Mouse (Mus musculus) liver, embryonic 13.5 days (tissue): ENCODE data around the gene H2al1b. TPM values are rescaled to one million over a fixed set of nuclear protein-coding genes. Genes with fewer than 3 reads are reported as not detected.
"Not testable (repeated sequence)": the region's sequence is repeated elsewhere in the genome, so short reads cannot be mapped to it uniquely, and the experiment has no call there.

Experiments used
- ATAC-seq: fragments of 200-750 bp; cut with Nextera tagmentation; 2 replicates; pipeline ENCODE4 v1.8.0; 2017; ENCODE audit warnings: low read depth, mild to moderate bottlenecking, moderate number of reproducible peaks, moderate library complexity
- DNase-seq: peaks from one replicate; pipeline ENCODE4 v3.0.0; 2022
- H3K27ac ChIP-seq: fragments of 300-500 bp; sonication (generic); 2 replicates; pipeline ENCODE4 v1.5.1; 2015; ENCODE audit warnings: moderate library complexity, mild to moderate bottlenecking, inconsistent platforms
- H3K27me3 ChIP-seq: fragments of 300-500 bp; sonication (generic); 2 replicates; pipeline ENCODE4 v1.6.1; 2015; ENCODE audit warnings: mild to moderate bottlenecking, inconsistent platforms
- H3K36me3 ChIP-seq: fragments of 300-500 bp; sonication (generic); 2 replicates; pipeline ENCODE4 v1.6.1; 2015; ENCODE audit warnings: mild to moderate bottlenecking, inconsistent platforms
- H3K4me1 ChIP-seq: fragments of 300-500 bp; sonication (generic); replicated peaks from 2 replicates; pipeline ENCODE4 v1.6.1; 2015; ENCODE audit warnings: inconsistent platforms
- H3K4me2 ChIP-seq: fragments of 300-500 bp; sonication (generic); 2 replicates; pipeline ENCODE4 v1.6.1; 2015; ENCODE audit warnings: inconsistent platforms, mild to moderate bottlenecking, moderate library complexity
- H3K4me3 ChIP-seq: fragments of 300-500 bp; sonication (generic); replicated peaks from 2 replicates; pipeline ENCODE4 v1.5.1; 2015; ENCODE audit warnings: mild to moderate bottlenecking, inconsistent platforms
- H3K9ac ChIP-seq: fragments of 300-500 bp; sonication (generic); 2 replicates; pipeline ENCODE4 v1.6.1; 2015; ENCODE audit warnings: mild to moderate bottlenecking, inconsistent platforms
- H3K9me3 ChIP-seq: fragments of 300-500 bp; sonication (generic); replicated peaks from 2 replicates; pipeline ENCODE4 v1.6.1; 2016; ENCODE audit warnings: inconsistent platforms
- WGBS: fragments of 180-500 bp; shearing (Covaris S2); methylation state at CpG from one replicate; pipeline ENCODE4 v1.1.7; 2015; ENCODE audit not compliant: insufficient replicate concordance; 5-methylcytosine and 5-hydroxymethylcytosine counted together
- polyA plus RNA-seq: library from polyadenylated mRNA; unstranded; fragments of >200 nt; fragmentation: Nextera tagmentation; extraction: Ambion mirVana; gene quantifications from 2 replicates; pipeline ENCODE4 v1.2.1, GENCODE M21; 2015

Gene H2al1b
- not detected in 2 replicates for polyA plus RNA-seq

GRCm38 (mm10) chrX:11302132-11302531 lies at the start of gene H2al1b:
H2al1b (plus strand) TSS chrX:11302432.
- not testable (repeated sequence) for H3K9ac ChIP-seq

DNA sequence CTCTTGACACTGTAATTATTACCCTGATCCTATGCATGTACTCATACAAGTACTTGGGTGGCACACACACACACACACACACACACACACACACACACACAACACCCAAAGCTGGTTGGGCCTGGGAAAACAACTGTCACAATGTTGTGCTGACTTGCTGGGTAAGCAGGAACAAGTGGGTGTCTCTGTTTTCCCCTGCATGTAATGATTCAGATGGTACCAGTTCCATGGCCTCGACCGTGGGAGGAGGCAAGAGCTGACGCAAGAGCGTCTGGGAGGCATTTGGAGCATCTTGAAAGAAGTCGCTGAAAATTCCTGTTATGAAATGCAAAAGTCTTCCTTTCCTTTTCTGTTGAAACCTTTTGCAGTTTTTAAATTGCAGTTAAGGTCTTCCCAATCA lies 48.2 kb upstream of the H2al1b start:
- Histone ChIP-seq H3K27ac (no peak overlapping the region), H3K9me3 (no peaks in the 10 kb centered on the region), H3K9ac (no peak overlapping the region), H3K4me1 (no peaks in the 10 kb centered on the region), H3K36me3 (no peaks in the 10 kb centered on the region), H3K4me2 (no peak overlapping the region), H3K4me3 (no peak overlapping the region), H3K27me3 (no peaks in the 10 kb centered on the region; the same call in 1 of the 2 replicates)
- DNase-seq (no peak), ATAC-seq (no peak)
- 37% methylated on average over 5 of the region's 5 CpGs for WGBS

More at GRCm38 (mm10) chrX:11302132-11302531, at the start of gene H2al1b:
- not testable (repeated sequence) for H3K4me3 ChIP-seq, ATAC-seq, H3K27ac ChIP-seq, DNase-seq, H3K4me2 ChIP-seq, H3K4me1 ChIP-seq, H3K9me3 ChIP-seq, H3K36me3 ChIP-seq, H3K27me3 ChIP-seq
- WGBS = 88% methylated on average over 1 of the region's 3 CpGs

DNA sequence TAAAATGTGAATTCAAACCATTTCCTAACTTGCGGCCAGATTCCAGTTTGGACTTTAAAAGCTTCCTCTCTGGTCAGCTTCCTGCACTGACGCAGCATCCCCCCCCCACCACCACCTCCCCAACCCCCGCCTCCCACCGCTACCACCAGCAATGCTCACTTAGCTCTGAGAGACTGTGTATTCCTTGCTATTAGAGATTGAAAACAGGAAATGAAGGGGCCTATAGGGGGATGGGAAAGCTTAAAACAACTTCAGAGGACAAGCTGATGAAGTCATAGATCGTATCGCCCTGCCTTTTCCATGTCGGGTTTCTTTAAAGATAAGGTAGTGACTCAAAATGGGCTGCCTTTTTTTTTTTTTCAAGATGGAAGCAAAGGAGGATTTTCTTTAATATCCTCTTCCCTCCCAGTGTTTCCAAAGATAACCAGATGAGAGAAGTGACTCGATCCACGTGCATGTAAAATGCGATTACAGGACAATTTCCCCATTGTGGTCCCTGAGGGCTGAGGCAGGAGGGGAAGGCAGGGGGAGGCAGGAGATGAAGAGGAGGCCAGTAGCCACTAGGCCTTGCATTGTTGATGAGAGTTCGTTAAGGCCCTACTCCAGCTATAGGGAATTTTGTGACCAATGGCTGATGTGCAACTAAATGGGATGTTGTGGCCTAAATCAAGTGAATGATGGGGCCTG lies 47.6 kb upstream of the H2al1b start:
- DNase-seq (no peak), ATAC-seq (no peak)
- no peaks in the 10 kb centered on the region for H3K36me3 ChIP-seq
- H3K4me2 ChIP-seq = no peak overlapping the region
- H3K9me3 ChIP-seq = no peaks in the 10 kb centered on the region
- H3K27me3 ChIP-seq = no peaks in the 10 kb centered on the region; the same call in 1 of the 2 replicates
- no peak overlapping the region for H3K9ac ChIP-seq
- H3K4me3 ChIP-seq = no peak overlapping the region
- no peak overlapping the region for H3K27ac ChIP-seq
- H3K4me1 ChIP-seq = no peaks in the 10 kb centered on the region
- 26% methylated on average over 11 of the region's 11 CpGs for WGBS

- 34% methylated on average over 8 of the region's 8 CpGs for WGBS
- Histone ChIP-seq H3K27me3 (no peaks in the 10 kb centered on the region; the same call in 1 of the 2 replicates), H3K4me1 (no peaks in the 10 kb centered on the region), H3K9me3 (no peaks in the 10 kb centered on the region), H3K9ac (no peak overlapping the region), H3K36me3 (no peaks in the 10 kb centered on the region), H3K27ac (no peak overlapping the region), H3K4me2 (no peak overlapping the region), H3K4me3 (no peak overlapping the region)
- ATAC-seq (no peak), DNase-seq (no peak)
Measured at GRCm38 (mm10) chrX:11255564-11256360, 46.5 kb upstream of the H2al1b start.

- 61% methylated on average over 8 of the region's 8 CpGs for WGBS
- Histone ChIP-seq H3K9ac (no peak overlapping the region), H3K27ac (no peak overlapping the region), H3K36me3 (no peaks in the 10 kb centered on the region), H3K9me3 (no peaks in the 10 kb centered on the region), H3K4me3 (no peak overlapping the region), H3K27me3 (no peaks in the 10 kb centered on the region; the same call in 1 of the 2 replicates), H3K4me2 (no peak overlapping the region), H3K4me1 (no peaks in the 10 kb centered on the region)
- DNase-seq = no peak
- ATAC-seq = no peak
Measured at GRCm38 (mm10) chrX:11264918-11265317, 37.3 kb upstream of the H2al1b start.

DNA sequence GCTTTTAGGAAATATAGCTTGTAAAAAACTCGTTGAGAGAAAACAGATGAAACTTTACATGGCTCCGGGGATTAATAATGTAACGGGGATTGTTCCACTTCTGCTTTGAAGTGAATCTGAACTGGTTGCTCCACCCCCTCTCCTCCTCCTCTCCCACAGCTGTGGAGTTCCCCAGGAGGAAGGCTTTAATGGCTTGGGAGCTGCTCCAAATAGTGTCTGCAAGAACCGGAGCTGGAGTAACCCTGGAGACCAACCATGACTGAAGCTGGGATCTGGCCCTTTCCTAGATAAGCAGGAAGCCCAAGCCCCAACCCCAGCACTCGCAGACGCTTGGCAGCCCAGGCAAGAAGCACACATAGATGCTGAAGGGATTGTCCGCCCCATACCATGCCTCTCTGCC lies 34.4 kb upstream of the H2al1b start:
- no peaks in the 10 kb centered on the region for H3K36me3 ChIP-seq
- 54% methylated on average over 7 of the region's 7 CpGs for WGBS
- no peaks in the 10 kb centered on the region for H3K9me3 ChIP-seq
- ATAC-seq = no peak
- H3K4me3 ChIP-seq = no peak overlapping the region
- no peak for DNase-seq
- H3K27ac ChIP-seq = no peak overlapping the region
- no peak overlapping the region for H3K9ac ChIP-seq
- no peaks in the 10 kb centered on the region; the same call in 1 of the 2 replicates for H3K27me3 ChIP-seq
- no peak overlapping the region for H3K4me2 ChIP-seq
- H3K4me1 ChIP-seq = no peaks in the 10 kb centered on the region

- 74% methylated on average over 3 of the region's 3 CpGs for WGBS
- Histone ChIP-seq H3K36me3 (no peaks in the 10 kb centered on the region), H3K4me2 (no peak overlapping the region), H3K9me3 (no peaks in the 10 kb centered on the region), H3K27me3 (no peaks in the 10 kb centered on the region; the same call in 1 of the 2 replicates), H3K27ac (no peak overlapping the region), H3K9ac (no peak overlapping the region), H3K4me3 (no peak overlapping the region), H3K4me1 (no peaks in the 10 kb centered on the region)
- no peak for ATAC-seq
- no peak for DNase-seq
Measured at GRCm38 (mm10) chrX:11269074-11269473, 33.2 kb upstream of the H2al1b start.

- WGBS = 49% methylated on average over 3 of the region's 3 CpGs
- ATAC-seq (no peak), DNase-seq (no peak)
- H3K9ac ChIP-seq = no peak overlapping the region
- H3K4me2 ChIP-seq = no peak overlapping the region
- H3K4me3 ChIP-seq = no peak overlapping the region
- H3K9me3 ChIP-seq = no peaks in the 10 kb centered on the region
- H3K27ac ChIP-seq = no peak overlapping the region
- H3K4me1 ChIP-seq = no peaks in the 10 kb centered on the region
- H3K27me3 ChIP-seq = no peaks in the 10 kb centered on the region
- H3K36me3 ChIP-seq = no peaks in the 10 kb centered on the region
Measured at GRCm38 (mm10) chrX:11273190-11273589, 29.0 kb upstream of the H2al1b start.

DNA sequence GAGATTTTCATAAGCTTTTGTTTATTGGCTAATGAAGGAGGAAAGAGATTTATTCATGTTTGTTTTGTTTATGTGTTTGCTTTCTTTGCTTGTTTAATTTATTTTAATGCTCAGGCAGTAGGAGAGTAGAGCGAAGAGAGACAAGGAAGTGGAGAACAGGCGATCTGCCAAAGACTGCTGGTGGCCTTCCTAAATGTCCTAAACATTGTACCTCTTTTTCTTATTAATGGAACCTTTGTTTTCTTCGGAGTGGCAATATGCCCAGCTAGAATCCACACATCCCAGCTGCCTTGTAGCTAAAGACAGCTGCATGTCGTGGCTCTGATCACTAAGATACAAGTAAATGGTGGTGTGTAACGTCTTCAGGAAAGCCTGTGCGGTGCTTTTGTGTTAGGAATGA lies 25.1 kb upstream of the H2al1b start:
- Histone ChIP-seq H3K4me2 (no peak overlapping the region), H3K27me3 (no peaks in the 10 kb centered on the region), H3K36me3 (no peaks in the 10 kb centered on the region), H3K9ac (no peak overlapping the region), H3K4me1 (no peaks in the 10 kb centered on the region), H3K9me3 (no peaks in the 10 kb centered on the region), H3K4me3 (no peak overlapping the region), H3K27ac (no peak overlapping the region)
- WGBS = 57% methylated on average over 6 of the region's 6 CpGs
- ATAC-seq (no peak), DNase-seq (no peak)

DNA sequence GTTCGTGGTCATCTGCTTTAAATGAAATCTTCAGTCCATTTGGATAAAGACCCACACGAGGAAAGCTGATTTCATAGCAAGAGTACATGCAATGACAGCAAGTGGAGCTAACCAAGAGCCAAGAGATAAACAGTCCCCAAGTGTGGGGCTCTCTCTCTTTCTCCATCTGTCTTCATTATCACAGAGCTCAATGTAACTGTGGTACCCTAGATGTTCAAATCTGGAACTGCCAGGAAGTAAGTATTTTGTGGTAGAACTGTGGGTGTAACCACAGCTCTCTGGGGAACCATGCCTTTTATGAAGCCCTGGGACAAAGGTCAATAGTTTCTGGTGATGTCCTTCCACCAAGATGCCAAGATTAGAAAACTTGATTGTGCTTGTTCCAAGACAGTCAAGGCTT lies 21.5 kb upstream of the H2al1b start:
- Histone ChIP-seq H3K4me2 (no peak overlapping the region), H3K36me3 (no peaks in the 10 kb centered on the region), H3K9me3 (no peaks in the 10 kb centered on the region), H3K4me3 (no peak overlapping the region), H3K27me3 (no peaks in the 10 kb centered on the region), H3K27ac (no peak overlapping the region), H3K9ac (no peak overlapping the region), H3K4me1 (no peaks in the 10 kb centered on the region)
- 39% methylated on average over 2 of the region's 2 CpGs for WGBS
- ATAC-seq (no peak), DNase-seq (no peak)

- ATAC-seq (no peak), DNase-seq (no peak)
- Histone ChIP-seq H3K9ac (no peak overlapping the region), H3K4me2 (no peak overlapping the region), H3K36me3 (no peaks in the 10 kb centered on the region), H3K4me1 (no peaks in the 10 kb centered on the region), H3K4me3 (no peak overlapping the region), H3K9me3 (no peaks in the 10 kb centered on the region), H3K27me3 (no peaks in the 10 kb centered on the region), H3K27ac (no peak overlapping the region)
- WGBS = 53% methylated on average over 14 of the region's 14 CpGs
Measured at GRCm38 (mm10) chrX:11288306-11288882, 13.8 kb upstream of the H2al1b start.
